Mouse (Mus musculus): ENCODE measurements around the gene Slc45a1. TPM values are rescaled to one million over a fixed set of nuclear protein-coding genes. Genes with fewer than 3 reads are reported as not detected.

Slc45a1 gene
- polyA plus RNA-seq, 1 experiment, result 0.21 TPM

DNA sequence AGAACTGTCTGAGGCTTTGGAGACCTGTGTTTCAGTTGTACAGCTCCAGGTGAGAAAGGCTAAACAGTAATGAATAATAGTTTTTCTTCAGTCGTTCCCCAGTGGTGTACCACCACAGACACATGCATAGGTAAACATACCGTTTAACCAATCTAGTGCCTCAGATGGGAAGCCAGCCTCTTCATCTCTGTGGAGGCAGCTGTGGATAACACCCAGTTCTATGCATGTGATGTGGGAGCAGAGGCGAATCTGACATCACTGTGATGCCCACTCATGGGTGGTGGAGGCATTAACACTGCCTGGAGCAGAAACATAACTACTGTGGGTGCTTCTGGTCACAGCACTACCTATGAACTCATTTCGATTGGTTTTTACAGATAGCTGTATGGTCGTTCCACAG lies 56.0 kb downstream of the Slc45a1 start:
- H3K4me1 ChIP-seq (ENCODE audit: control insufficient read depth, insufficient read depth, low read length), result peaks cover 62% of the 10 kb centered on the region

DNA sequence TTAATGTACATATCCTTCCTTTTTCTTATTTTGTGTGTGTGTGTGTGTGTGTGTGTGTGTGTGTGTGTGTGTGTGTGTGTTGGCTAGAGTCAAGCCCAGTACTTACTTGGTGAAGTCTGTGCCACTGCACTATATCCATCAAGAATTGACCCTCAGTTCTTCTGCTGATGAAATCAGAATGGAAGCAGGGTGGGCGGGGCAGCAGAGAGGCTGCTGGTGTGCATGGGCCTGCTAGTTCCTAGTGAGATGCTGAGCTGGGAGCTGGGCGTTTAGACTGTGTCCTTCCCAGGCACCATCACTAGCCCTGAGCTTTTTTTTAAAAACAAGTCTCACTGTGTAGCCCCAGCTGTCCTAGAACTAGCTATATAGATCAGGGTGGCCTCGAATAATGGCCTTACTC lies 56.9 kb downstream of the Slc45a1 start:
- H3K27ac ChIP-seq (ENCODE audit: insufficient read depth, low read depth, low read length), result no peak overlapping the region
- no peak overlapping the region for H3K4me3 ChIP-seq (ENCODE audit: insufficient read depth, low read length)
- H3K4me1 ChIP-seq (ENCODE audit: control insufficient read depth, insufficient read depth, low read length), result peaks cover 67% of the 10 kb centered on the region
- no peak for TF ChIP-seq CTCF (IDR thresholded peaks at IDR 0.05; ENCODE audit: low read depth, low read length)
- no peak for TF ChIP-seq POLR2A (IDR thresholded peaks at IDR 0.05; ENCODE audit: borderline replicate concordance, low read depth, low read length)

More for the DNA sequence above, 56.0 kb downstream of the Slc45a1 start:
- H3K27ac ChIP-seq (ENCODE audit: insufficient read depth, low read depth, low read length), result no peak overlapping the region
- TF ChIP-seq CTCF (IDR thresholded peaks at IDR 0.05; ENCODE audit: low read depth, low read length) (no peak), POLR2A (IDR thresholded peaks at IDR 0.05; ENCODE audit: borderline replicate concordance, low read depth, low read length) (no peak)
- H3K4me3 ChIP-seq (ENCODE audit: insufficient read depth, low read length), result no peak overlapping the region

DNA sequence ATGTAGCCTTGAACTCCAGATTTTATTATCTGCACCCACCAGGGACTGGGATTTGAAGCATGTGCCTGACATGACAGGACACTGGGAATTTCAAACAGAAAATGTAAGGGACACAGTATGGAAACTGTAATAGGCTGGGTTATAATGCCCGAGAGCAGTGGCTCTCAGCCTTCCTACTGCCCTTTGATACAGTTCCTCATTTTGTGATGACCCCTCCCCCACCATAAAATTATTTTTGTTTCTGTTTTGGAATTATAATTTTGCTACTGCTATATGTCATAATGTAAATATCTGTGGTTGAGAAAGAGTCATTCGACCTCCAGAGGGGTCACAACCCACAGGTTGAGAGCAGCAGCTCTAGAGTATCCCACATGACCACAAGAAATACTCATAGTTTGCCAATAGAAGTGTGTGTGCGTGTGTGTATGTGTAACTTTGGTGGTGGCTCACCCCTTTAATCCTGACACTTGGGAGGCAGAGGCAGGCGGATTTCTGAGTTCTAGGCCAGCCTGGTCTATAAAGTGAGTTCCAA lies 57.6 kb downstream of the Slc45a1 start:
- no peak overlapping the region for H3K4me3 ChIP-seq (ENCODE audit: insufficient read depth, low read length)
- H3K27ac ChIP-seq (ENCODE audit: insufficient read depth, low read depth, low read length), result peak overlapping the region; percentile 69
- TF ChIP-seq CTCF (IDR thresholded peaks at IDR 0.05; ENCODE audit: low read depth, low read length), result no peak
- TF ChIP-seq POLR2A (IDR thresholded peaks at IDR 0.05; ENCODE audit: borderline replicate concordance, low read depth, low read length), result no peak
- H3K4me1 ChIP-seq (ENCODE audit: control insufficient read depth, insufficient read depth, low read length), result peaks cover 66% of the 10 kb centered on the region

DNA sequence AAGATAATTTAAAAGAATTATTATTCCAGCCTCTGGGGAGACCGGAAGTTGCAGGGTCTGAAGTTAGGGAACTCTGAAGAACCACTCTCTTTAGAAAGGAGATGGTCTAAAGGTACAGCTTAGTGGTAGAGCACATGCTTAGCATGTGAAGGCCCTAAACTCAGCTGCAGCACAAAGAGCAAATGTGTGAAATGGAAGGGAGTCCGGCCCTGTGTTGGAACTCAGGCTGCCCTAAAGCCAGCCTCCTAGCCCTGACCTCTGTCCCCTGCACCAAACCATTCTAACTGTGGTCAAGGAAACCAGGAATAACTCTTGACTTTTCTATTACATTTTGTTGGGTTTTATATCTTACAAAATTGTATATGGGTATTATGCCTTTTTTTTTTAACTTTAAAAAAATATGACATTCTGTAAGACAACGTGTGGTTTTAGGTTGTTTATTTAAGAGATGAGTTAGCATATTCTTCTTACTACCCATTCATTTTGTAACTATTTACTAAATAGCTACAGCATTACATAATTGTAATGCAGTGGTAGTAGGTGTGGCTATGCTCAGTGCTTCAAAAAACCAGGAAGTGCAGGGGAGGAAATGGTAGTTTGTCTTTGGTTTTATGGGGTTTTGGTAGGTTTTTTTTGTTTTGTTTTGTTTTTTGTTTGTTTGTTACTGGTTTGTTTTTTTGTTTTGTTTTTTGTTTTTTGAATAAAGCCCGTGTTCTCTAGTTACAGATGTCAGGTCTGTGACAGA lies 58.3 kb downstream of the Slc45a1 start:
- Histone ChIP-seq H3K27ac (ENCODE audit: insufficient read depth, low read depth, low read length) (peak overlapping the region; percentile 69), H3K4me3 (ENCODE audit: insufficient read depth, low read length) (no peak overlapping the region), H3K4me1 (ENCODE audit: control insufficient read depth, insufficient read depth, low read length) (peaks cover 67% of the 10 kb centered on the region)
- no peak for TF ChIP-seq POLR2A (IDR thresholded peaks at IDR 0.05; ENCODE audit: borderline replicate concordance, low read depth, low read length)
- TF ChIP-seq CTCF (IDR thresholded peaks at IDR 0.05; ENCODE audit: low read depth, low read length), result no peak

DNA sequence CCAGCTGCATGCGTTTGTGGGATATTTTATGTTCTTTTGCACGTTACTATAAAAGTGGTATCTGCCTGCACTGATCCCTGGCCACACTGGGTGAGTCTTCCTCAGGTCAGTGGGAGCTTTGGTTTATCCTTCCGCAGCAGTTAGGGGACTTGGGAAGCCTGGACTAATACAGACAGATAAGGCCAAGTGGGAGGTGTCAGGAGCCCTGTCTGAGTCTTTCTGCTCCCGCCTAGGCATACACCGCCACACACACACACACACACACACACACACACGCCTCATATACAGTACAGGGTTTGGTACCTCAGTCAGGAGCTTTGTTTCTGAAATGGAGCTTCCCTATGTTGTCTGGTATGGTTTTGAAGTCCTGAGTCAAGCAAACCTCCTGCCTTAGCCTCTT lies 59.9 kb downstream of the Slc45a1 start:
- H3K4me3 ChIP-seq (ENCODE audit: insufficient read depth, low read length), result no peak overlapping the region
- no peak overlapping the region for H3K27ac ChIP-seq (ENCODE audit: insufficient read depth, low read depth, low read length)
- TF ChIP-seq CTCF (IDR thresholded peaks at IDR 0.05; ENCODE audit: low read depth, low read length) (no peak), POLR2A (IDR thresholded peaks at IDR 0.05; ENCODE audit: borderline replicate concordance, low read depth, low read length) (no peak)
- H3K4me1 ChIP-seq (ENCODE audit: control insufficient read depth, insufficient read depth, low read length), result peaks cover 72% of the 10 kb centered on the region

DNA sequence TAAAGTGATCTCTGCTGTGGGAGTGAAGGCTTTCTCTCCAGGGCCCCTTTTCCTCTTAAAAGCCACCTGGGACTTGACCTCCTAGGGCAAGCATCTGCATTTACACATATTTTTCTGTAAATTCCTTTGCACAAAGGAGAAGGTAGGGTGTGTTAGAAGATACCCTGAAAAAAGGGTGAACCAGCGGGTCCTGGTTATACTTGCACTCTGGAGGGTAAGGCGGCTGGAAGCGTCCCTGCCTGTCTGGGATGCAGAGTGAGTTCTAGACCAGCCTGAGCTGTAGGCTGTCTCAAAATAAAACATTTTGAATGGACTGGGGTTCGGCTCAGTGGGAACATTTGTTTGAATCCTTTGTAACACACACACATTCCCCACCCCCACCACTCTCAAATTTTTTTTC lies 60.4 kb downstream of the Slc45a1 start:
- H3K4me1 ChIP-seq (ENCODE audit: control insufficient read depth, insufficient read depth, low read length), result peaks cover 71% of the 10 kb centered on the region
- H3K4me3 ChIP-seq (ENCODE audit: insufficient read depth, low read length), result no peak overlapping the region
- TF ChIP-seq POLR2A (IDR thresholded peaks at IDR 0.05; ENCODE audit: borderline replicate concordance, low read depth, low read length), result no peak
- TF ChIP-seq CTCF (IDR thresholded peaks at IDR 0.05; ENCODE audit: low read depth, low read length), result no peak
- H3K27ac ChIP-seq (ENCODE audit: insufficient read depth, low read depth, low read length), result no peak overlapping the region

DNA sequence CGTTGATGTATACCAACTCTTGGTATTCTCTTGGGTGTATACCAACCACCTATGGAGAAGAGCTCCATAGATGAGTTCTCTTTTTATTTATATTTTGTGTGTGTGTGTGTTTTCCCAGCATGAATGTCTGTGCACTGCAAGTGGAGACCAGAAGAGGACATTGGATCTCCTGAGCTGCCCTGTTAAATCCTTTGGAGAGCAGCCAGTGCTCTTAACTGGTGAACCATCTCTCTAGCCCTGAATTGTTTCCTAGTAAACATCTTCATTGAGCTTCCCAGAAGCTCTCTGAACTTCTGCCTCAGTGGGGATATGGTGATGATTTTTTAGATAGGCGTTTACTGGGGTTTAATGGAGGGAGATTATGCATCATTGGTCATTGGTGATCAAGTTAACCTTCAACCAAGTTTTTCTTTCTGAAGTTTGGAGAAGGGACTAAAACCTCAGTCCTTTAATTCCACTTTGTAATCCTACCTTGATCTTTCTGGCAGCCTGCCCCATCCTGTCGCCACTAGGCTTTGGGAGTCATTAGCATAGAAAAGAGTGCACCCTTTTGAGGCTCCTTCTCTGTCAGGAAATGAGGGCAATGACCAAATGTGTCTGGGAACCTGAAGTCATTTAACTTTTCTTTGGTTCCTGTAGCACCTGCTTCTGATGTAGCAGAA lies 61.2 kb downstream of the Slc45a1 start:
- TF ChIP-seq POLR2A (IDR thresholded peaks at IDR 0.05; ENCODE audit: borderline replicate concordance, low read depth, low read length) (no peak), CTCF (IDR thresholded peaks at IDR 0.05; ENCODE audit: low read depth, low read length) (no peak)
- Histone ChIP-seq H3K27ac (ENCODE audit: insufficient read depth, low read depth, low read length) (no peak overlapping the region), H3K4me1 (ENCODE audit: control insufficient read depth, insufficient read depth, low read length) (peaks cover 71% of the 10 kb centered on the region), H3K4me3 (ENCODE audit: insufficient read depth, low read length) (no peak overlapping the region)

DNA sequence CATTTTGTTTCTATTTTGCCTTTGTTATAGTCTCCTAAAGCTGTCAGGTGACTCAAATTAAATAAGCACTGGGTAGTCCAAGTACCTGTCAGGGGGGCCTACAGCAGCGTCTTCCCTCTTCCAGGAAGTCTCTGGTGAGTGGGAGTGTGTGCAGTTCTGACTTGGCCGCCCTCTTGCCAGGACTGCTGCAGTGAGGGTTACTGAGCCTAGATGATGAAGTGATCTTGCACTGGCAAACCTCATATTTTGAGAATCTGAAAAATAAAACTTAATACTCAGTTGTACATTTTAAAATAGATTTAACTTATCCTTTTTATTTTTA lies 63.7 kb downstream of the Slc45a1 start:
- H3K27ac ChIP-seq (ENCODE audit: insufficient read depth, low read depth, low read length), result no peak overlapping the region
- no peak for TF ChIP-seq POLR2A (IDR thresholded peaks at IDR 0.05; ENCODE audit: borderline replicate concordance, low read depth, low read length)
- TF ChIP-seq CTCF (IDR thresholded peaks at IDR 0.05; ENCODE audit: low read depth, low read length), result 0 out of 2 replicates have a peak, but pooled peaks have one; percentile 9
- H3K4me3 ChIP-seq (ENCODE audit: insufficient read depth, low read length), result no peak overlapping the region
- H3K4me1 ChIP-seq (ENCODE audit: control insufficient read depth, insufficient read depth, low read length), result peaks cover 69% of the 10 kb centered on the region

DNA sequence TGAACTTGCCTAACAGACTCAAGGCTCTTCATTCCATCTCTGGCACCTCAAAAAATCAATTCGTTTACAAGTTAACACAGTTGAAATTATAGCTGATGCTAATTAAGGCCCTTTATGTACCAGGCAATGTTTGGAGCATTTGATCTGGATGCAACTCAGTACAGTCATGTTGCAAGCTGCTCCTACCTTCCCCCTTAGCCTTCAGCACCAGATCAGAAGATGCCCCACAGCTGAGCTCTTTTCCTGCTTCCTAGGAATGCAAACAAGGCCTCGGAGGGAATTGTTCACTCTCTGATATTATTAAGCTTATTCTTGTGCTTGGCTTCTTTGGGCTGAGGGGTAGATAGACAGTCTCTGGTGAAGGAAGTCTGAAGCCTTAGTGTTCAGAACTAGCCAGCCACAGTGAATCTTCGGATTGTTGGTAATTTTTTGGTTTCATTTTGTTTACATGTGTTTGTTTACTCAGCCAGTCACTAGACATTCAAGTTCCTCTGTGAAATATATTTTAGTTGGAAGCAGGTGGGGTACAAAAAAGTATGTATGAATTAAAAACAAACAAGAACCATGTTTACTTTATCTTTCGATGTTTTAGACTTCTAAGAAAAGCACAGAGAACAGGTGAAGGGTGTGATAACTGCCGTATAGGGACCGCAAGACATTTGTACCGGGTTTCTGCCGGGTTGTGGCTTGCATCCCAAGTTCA lies 64.2 kb downstream of the Slc45a1 start:
- TF ChIP-seq POLR2A (IDR thresholded peaks at IDR 0.05; ENCODE audit: borderline replicate concordance, low read depth, low read length) (no peak), CTCF (IDR thresholded peaks at IDR 0.05; ENCODE audit: low read depth, low read length) (no peak)
- H3K4me1 ChIP-seq (ENCODE audit: control insufficient read depth, insufficient read depth, low read length), result peaks cover 70% of the 10 kb centered on the region
- H3K27ac ChIP-seq (ENCODE audit: insufficient read depth, low read depth, low read length), result no peak overlapping the region
- no peak overlapping the region for H3K4me3 ChIP-seq (ENCODE audit: insufficient read depth, low read length)

Measured in bone marrow macrophage, adult 2 months (primary cell).